Mouse (Mus musculus) lung, embryonic 14.5 days (tissue): ENCODE results near the gene Tmeff1. TPM values are rescaled to one million over a fixed set of nuclear protein-coding genes. Genes with fewer than 3 reads are reported as not detected.

ENCODE experiments used
- ATAC-seq: fragments of 200-750 bp; cut with Nextera tagmentation; 2 replicates; pipeline ENCODE4 v1.8.0; 2017; ENCODE audit warnings: mild to moderate bottlenecking, moderate TSS enrichment, moderate library complexity; ENCODE audit not compliant: insufficient read depth
- DNase-seq: peaks from one replicate; pipeline ENCODE4 v3.0.0-alpha.2; 2015
- H3K27ac ChIP-seq: fragments of 300-500 bp; sonication (generic); 2 replicates; pipeline ENCODE4 v1.5.1; 2014; ENCODE audit warnings: low read depth, mild to moderate bottlenecking, moderate library complexity
- H3K27me3 ChIP-seq: fragments of 300-500 bp; sonication (generic); 2 replicates; pipeline ENCODE4 v1.6.1; 2014; ENCODE audit warnings: low read length, control low read depth; ENCODE audit not compliant: insufficient read depth
- H3K36me3 ChIP-seq: fragments of 300-500 bp; sonication (generic); 2 replicates; pipeline ENCODE4 v1.6.1; 2014; ENCODE audit warnings: control low read depth; ENCODE audit not compliant: insufficient read depth
- H3K4me1 ChIP-seq: fragments of 300-500 bp; sonication (generic); 2 replicates; pipeline ENCODE4 v1.6.1; 2014; ENCODE audit warnings: antibody characterized with exemption, control low read depth; ENCODE audit not compliant: insufficient read depth
- H3K4me2 ChIP-seq: fragments of 300-500 bp; sonication (generic); 2 replicates; pipeline ENCODE4 v1.6.1; 2014; ENCODE audit warnings: mild to moderate bottlenecking
- H3K4me3 ChIP-seq: fragments of 300-500 bp; sonication (generic); 2 replicates; pipeline ENCODE4 v1.5.1; 2014; ENCODE audit warnings: low read depth, low read length
- H3K9ac ChIP-seq: fragments of 300-500 bp; sonication (generic); 2 replicates; pipeline ENCODE4 v1.6.1; 2014
- H3K9me3 ChIP-seq: fragments of 300-500 bp; sonication (generic); 2 replicates; pipeline ENCODE4 v1.6.1; 2016; ENCODE audit warnings: low read depth, low read length, control low read depth
- CTCF ChIP-seq: IDR thresholded peaks from 2 replicates; pipeline ENCODE4 v1.5.1; 2016; ENCODE audit warnings: antibody characterized with exemption, low read depth
- WGBS: fragments of 180-500 bp; shearing (Covaris S2); extraction: QIAGEN DNeasy Blood & Tissue Kit; methylation state at CpG from one replicate; pipeline ENCODE4 v1.1.7; 2014; 5-methylcytosine and 5-hydroxymethylcytosine counted together
- polyA plus RNA-seq: library from polyadenylated mRNA; unstranded; fragments of >200 nt; fragmentation: Nextera tagmentation; extraction: Ambion mirVana; gene quantifications from 2 replicates; pipeline ENCODE4 v1.2.1, GENCODE M21; 2014

Tmeff1 gene
- polyA plus RNA-seq, 1 experiment from 2014 or later = 84.0 TPM

- Histone ChIP-seq H3K9me3 (no peaks in the 10 kb centered on the region), H3K27ac (no peak overlapping the region), H3K4me2 (no peak overlapping the region), H3K9ac (no peak overlapping the region), H3K4me1 (no peaks in the 10 kb centered on the region), H3K27me3 (no peaks in the 10 kb centered on the region), H3K36me3 (peaks cover 39% of the 10 kb centered on the region), H3K4me3 (no peak overlapping the region)
- TF ChIP-seq CTCF = no peak
- DNase-seq (no peak), ATAC-seq (no peak)
These were observed 20.0 kb upstream of the Tmeff1 start for GRCm38 (mm10) chr4:48564962-48565361.

GRCm38 (mm10) chr4:48576361-48576760 lies 8.6 kb upstream of the Tmeff1 start:
- no peak overlapping the region for H3K4me2 ChIP-seq
- H3K9me3 ChIP-seq = no peaks in the 10 kb centered on the region
- WGBS = 84% methylated on average over 7 of the region's 7 CpGs
- no peak overlapping the region for H3K9ac ChIP-seq
- H3K36me3 ChIP-seq = no peaks in the 10 kb centered on the region
- H3K4me3 ChIP-seq = no peak overlapping the region
- H3K27me3 ChIP-seq = no peaks in the 10 kb centered on the region
- H3K4me1 ChIP-seq = no peaks in the 10 kb centered on the region
- no peak overlapping the region for H3K27ac ChIP-seq
- TF ChIP-seq CTCF = no peak
- DNase-seq (no peak), ATAC-seq (no peak)

DNA sequence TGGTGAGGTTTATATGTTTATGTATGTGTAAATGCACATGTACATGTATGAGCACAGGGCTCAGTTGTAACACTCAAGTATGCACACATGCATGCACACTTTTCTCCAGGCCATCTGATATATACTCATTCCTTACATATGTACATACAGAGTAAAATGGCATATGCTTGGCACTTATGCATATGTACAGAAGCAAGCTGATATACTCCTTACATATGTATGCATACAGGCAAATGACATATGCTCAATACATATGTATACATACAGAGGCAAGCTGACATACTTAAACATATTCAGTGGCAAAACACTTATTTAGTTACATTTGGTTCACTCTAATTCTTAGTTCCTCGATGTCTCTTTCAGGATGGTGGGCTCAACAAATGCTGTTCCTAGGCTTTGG lies 7.1 kb upstream of the Tmeff1 start:
- H3K9ac ChIP-seq = no peak overlapping the region
- H3K9me3 ChIP-seq = no peaks in the 10 kb centered on the region
- no peak overlapping the region for H3K4me2 ChIP-seq
- DNase-seq (no peak), ATAC-seq (no peak)
- H3K36me3 ChIP-seq = no peaks in the 10 kb centered on the region
- H3K27me3 ChIP-seq = no peaks in the 10 kb centered on the region
- 79% methylated on average over 1 of the region's 1 CpGs for WGBS
- TF ChIP-seq CTCF = no peak
- no peaks in the 10 kb centered on the region for H3K4me1 ChIP-seq
- H3K4me3 ChIP-seq = no peak overlapping the region
- no peak overlapping the region for H3K27ac ChIP-seq

GRCm38 (mm10) chr4:48578399-48578798 lies 6.6 kb upstream of the Tmeff1 start:
- WGBS = 43% methylated on average over 4 of the region's 4 CpGs
- no peak overlapping the region for H3K27ac ChIP-seq
- ATAC-seq = no peak

GRCm38 (mm10) chr4:48579475-48580110 lies 5.4 kb upstream of the Tmeff1 start:
- no peaks in the 10 kb centered on the region for H3K9me3 ChIP-seq
- no peaks in the 10 kb centered on the region for H3K4me1 ChIP-seq
- no peaks in the 10 kb centered on the region for H3K36me3 ChIP-seq
- H3K4me3 ChIP-seq = no peak overlapping the region
- no peaks in the 10 kb centered on the region for H3K27me3 ChIP-seq
- H3K9ac ChIP-seq = no peak overlapping the region
- ATAC-seq (no peak), DNase-seq (no peak)
- TF ChIP-seq CTCF = no peak
- no peak overlapping the region for H3K4me2 ChIP-seq
- WGBS = 52% methylated on average over 6 of the region's 6 CpGs
- no peak overlapping the region for H3K27ac ChIP-seq

More at GRCm38 (mm10) chr4:48578399-48578798, 6.6 kb upstream of the Tmeff1 start:
- Histone ChIP-seq H3K4me3 (no peak overlapping the region), H3K4me2 (no peak overlapping the region), H3K36me3 (no peaks in the 10 kb centered on the region), H3K9ac (no peak overlapping the region), H3K4me1 (no peaks in the 10 kb centered on the region), H3K9me3 (no peaks in the 10 kb centered on the region), H3K27me3 (no peaks in the 10 kb centered on the region)
- peak; percentile 23 for DNase-seq
- TF ChIP-seq CTCF = no peak

- no peak overlapping the region for H3K4me3 ChIP-seq
- no peak for TF ChIP-seq CTCF
- no peaks in the 10 kb centered on the region for H3K27me3 ChIP-seq
- ATAC-seq (no peak), DNase-seq (no peak)
- no peaks in the 10 kb centered on the region for H3K4me1 ChIP-seq
- no peaks in the 10 kb centered on the region for H3K36me3 ChIP-seq
- no peaks in the 10 kb centered on the region for H3K9me3 ChIP-seq
- H3K4me2 ChIP-seq = no peak overlapping the region
- 28% methylated on average over 2 of the region's 2 CpGs for WGBS
- H3K9ac ChIP-seq = no peak overlapping the region
- H3K27ac ChIP-seq = no peak overlapping the region
These were observed 3.8 kb upstream of the Tmeff1 start for GRCm38 (mm10) chr4:48581201-48581600.

DNA sequence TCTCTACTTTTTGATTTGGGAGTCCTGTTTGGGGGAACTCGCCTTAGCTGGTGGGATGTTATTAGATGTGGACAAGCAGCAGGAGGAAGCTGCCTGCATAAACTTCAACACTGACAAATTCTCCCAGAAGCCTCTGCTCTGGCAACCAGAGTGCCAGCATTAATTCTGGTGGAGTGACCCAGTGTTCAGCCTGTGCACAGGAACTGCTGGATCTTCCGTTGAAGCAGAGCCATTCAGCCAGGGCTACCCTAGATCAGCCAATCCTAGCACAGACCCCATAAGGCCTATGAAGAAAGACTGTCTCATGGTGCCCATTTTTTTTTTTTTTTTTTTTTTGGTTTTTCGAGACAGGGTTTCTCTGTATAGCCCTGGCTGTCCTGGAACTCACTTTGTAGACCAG lies 3.0 kb upstream of the Tmeff1 start:
- no peak for TF ChIP-seq CTCF
- no peak overlapping the region for H3K27ac ChIP-seq
- no peak overlapping the region for H3K9ac ChIP-seq
- ATAC-seq (no peak), DNase-seq (no peak)
- H3K9me3 ChIP-seq = no peaks in the 10 kb centered on the region
- WGBS = 72% methylated on average over 2 of the region's 3 CpGs
- no peak overlapping the region for H3K4me3 ChIP-seq
- H3K4me2 ChIP-seq = no peak overlapping the region
- H3K4me1 ChIP-seq = no peaks in the 10 kb centered on the region
- H3K27me3 ChIP-seq = no peaks in the 10 kb centered on the region
- H3K36me3 ChIP-seq = no peaks in the 10 kb centered on the region
